Mouse (Mus musculus) spleen, embryonic (tissue): ENCODE measurements at regions not wholly inside any gene's neighbourhood (a gene's known extent, or its start where the extent isn't known, plus 50 kb on each side); places are given as distances from the start of the nearest gene placed in this dataset.

ENCODE experiments used
- CTCF ChIA-PET: fragments of 350-600 bp; sonication (Branson Sonifier 250); formaldehyde crosslinking; loops from one replicate; lab custom pipeline; 2022; lab: Charles Lee

DNA sequence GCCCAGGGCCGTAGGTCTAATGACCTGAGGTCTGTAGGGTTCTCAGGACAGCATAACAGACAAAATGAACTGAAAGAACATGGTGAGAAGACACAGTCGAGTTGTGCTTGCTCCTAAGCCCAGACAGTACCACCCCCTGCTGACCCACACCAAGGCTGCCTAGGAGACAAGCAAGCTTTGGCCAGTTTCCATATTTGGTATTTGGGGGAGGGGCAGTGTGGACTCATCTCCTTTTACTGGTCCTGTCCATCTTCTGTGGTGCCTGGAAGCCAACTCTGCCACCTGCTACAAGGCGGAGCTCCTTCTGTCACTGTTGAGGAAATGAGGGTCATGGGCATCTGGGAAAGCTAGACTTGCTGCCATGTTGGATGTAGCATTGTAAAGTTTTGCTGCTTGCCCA, 68.9 kb downstream of the Tex29 start:
- CTCF ChIA-PET = no interaction called here

DNA sequence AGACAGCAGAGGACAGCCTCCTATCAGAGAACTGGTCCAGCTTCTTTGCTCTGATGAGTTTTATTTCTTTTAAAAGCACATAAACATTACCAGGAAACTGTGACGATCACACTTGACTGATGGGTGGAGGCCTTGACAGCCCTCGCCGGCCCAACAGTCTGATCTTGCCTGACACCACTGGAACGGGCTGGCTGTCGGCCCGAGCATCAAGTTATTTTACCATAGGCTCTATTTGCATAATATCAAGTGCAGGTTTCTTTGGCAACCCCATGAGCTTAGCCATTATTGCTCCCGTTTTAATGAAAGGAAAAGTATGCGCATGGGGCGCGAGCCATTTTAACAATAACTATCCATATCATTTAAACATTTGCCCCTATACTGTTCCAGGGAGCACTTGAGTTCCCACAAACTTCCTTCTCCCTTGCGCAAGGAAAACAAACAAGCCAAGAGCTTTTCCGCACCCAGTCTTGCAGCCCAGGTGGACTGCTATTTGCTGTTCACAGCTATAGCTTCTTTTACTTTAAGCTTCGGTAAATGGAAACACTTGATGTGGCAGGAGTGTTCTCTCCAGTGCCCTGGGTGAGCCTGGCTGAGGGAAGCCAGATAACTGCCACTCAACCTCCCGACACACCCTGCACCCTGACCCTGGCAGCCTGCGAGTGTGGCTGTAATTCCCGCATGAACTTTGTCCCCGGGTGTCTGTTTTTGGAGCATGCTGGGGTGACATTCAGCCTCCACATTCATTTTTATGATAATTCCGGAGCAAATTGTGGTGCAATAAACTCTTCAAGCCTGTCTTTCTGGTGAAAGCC, 71.6 kb downstream of the Tex29 start:
- CTCF ChIA-PET = no interaction called here

DNA sequence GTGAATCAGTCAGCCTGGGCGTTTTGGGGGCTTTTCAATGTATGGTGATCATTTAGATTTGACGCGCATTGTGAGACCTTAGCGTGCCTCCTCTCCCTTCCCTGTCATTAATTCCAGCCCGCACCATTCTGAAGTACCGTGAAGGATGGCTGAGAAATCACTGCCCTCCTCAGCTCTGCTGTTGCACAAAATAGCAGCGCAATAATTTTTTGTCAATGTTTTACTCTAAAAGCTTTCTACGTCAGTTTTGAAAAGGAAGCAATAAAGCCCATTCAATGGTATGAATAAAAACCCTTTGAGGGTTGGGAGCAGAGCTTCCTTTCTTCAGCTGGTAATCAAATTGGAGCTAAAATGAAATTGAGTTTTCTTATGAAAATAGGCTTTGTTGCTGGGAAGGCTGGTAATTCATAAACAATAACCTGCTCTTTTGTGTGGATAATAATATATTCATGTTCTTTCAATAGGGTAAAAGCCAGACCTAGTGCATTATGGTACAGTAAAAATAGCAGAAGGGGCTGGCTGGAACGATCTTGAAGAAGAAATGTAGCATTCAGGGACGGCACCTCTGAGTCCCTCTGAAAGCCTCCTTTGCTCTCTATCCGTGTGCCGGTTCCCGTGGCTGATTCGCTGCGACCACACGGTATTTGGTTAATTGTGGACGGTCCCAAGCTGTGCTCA, 72.3 kb downstream of the Tex29 start:
- CTCF ChIA-PET = no interaction called here

DNA sequence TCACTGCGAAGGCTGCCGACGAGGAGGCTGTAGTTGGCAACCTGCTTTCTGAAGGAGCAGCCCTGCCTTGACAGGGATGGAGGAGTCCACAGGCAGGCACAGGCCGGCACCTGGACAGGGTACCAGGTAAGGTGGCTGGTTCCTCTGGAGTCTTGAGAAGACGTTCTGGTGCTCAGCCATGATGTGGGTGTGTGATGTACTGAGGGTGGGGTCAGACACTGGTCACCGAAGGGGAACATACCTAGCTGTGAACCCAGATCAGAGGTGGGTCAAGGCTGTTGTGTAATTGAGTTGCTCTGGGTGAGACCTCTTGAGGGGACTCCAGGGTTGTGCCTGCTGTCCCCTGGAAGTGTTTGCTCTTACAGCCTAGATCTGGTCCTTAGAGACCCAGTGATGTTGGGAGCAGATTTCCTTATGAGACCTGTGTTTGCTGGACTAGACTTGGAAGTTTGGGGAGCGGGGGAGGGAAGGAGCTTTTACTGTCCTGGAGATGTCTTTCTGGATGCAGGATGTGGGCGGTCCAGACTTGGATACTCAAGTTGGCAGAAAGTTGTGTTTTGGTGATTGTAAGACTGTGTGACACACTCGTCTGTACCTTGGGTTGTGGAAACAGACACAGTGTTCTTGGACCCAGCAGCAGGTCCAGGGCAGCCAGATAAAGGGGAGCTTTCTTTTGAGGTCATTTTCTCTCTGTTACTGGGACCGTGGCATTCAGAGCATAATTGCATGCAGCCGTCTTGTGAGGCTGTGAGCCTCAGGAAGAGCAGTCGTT, 73.0 kb downstream of the Tex29 start:
- CTCF ChIA-PET = no interaction called here

DNA sequence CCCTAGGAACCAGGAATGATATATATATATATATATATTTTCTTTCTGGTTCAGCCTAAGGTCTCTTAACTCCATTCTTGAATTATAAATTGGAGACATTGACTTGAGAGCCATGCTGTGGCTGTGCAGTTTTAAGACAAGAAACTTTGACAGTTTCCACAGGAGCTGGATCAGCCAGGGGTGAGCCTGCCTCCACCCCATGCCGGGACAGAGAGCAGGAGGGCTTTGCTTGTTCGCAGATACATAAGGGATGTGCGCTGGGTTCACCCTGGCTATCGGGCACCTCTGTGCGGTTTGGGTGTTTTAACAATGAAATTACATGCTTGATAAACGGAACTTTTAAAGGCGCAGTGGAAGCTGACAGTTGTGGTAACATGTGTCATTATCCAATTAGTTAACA, 73.9 kb downstream of the Tex29 start:
- CTCF ChIA-PET = no interaction called here

DNA sequence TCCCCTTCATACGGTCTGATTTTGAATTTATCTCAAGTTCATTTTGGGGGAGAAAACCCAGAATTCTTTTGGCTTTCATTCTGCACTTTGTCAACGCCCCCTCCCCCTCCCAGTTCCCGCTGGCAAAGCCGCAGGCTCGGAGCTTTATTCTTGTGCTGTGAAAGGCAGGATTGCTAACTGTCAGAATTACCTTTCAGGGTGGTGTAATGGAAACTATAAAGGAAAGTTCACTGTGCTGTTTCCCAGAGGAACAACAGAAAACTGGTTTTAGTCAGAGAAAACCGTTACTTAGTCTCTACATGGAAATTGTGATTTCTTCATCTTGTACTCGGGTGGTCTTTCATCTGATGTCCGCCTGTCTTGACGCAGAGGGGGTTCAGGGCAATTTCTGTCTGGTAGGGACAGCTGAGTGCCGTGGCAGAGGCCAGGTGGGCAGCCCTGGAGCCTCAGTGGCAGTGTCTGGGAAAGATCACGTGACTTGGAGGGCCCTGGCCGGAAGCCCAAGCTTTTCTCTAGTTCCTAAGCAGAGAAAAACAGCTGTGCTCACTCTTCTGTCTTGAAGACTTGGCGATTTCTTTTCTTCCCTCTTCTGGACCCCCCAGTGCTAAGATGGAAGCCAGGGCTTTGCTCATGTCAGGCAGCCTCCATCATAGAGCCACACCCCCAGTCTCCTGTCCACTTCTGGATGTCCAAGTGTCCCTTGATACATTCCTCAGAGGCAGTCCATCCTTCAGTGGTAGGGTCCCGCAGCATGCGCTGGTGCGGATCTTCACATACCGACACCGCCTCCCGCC, 74.6 kb downstream of the Tex29 start:
- CTCF ChIA-PET = no interaction called here

DNA sequence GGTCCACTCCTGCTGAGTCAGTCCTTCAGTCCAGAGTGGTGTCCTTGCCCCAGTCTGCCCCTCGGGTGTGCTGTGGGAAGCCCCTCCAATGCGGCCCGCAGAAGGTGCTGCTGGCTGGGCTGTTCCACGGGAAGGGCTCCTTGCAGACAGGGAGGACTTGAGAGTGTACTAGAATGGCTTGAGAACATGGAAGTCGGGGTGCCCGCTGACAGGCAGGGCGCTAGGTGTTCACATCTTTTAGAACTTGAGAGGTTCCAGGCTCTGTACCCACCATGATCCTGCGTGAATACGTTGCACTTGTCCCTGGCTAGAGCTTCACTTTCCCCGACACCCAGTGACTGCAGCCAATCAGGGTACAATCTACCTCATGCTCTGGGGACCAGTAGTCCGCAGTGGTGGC, 75.4 kb downstream of the Tex29 start:
- CTCF ChIA-PET = no interaction called here

DNA sequence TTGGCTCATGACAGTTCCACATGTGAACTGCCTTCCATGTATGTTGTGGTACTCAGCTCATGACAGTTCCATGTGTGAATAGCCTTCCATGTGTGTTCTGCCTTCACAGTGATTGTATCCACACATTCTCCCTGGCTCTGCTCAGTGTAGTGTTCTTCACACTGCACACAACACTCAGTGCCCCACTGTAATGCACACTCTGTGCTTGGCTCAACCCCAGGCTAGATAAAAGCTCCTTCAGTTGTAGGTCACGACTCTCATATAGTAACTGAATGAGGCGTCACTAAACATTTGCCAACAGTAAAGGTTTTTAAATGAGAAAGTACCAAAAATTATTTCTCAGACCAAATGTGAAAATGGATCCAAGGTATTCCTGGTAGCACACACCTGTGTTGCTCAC, 79.6 kb downstream of the Tex29 start:
- CTCF ChIA-PET = no interaction called here

DNA sequence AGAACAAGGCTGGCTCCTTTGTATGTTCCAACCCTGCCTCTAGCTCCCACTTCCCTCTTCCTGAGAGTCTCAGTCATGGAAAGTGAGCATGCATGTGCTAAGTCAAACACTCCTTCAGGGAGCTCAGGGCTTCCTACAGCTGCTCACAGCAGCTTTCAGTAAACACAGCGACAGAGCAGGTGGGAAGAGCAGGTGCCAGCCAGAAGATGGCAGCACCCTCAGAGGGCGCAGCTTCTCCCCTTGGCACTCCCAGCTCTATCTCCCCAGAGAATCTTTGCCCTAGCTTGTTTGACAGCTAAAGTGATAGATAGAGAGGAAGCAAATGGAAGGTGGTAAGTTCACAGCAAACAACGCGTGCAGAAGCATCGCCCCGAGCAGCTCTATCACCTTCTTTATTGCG, 82.8 kb downstream of the Tex29 start:
- CTCF ChIA-PET = no interaction called here

DNA sequence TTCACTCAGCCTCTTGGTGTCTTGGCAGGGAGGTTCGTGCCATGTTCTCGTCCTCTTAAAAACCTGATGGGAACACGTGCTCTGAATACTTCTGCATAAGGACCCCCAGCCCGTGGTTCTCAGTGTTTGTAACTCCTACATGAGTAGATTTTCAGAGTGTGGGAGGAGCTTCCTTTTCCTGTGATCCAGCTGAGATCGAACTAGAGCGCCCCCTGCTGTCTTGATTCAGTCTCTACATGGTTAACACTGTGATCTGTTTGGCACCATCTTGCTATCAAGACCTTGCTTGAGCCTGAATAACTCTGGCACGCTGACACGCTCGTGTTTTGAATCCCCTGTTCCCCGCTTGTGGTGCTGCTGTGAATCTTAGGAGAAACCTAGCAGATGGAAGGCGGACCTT, 83.9 kb downstream of the Tex29 start:
- CTCF ChIA-PET = interaction anchor here (0.8 kb wide), 1 partner anchor 756 kb away, joined by 4 read pairs; no protein-coding TSS in a partner anchor

DNA sequence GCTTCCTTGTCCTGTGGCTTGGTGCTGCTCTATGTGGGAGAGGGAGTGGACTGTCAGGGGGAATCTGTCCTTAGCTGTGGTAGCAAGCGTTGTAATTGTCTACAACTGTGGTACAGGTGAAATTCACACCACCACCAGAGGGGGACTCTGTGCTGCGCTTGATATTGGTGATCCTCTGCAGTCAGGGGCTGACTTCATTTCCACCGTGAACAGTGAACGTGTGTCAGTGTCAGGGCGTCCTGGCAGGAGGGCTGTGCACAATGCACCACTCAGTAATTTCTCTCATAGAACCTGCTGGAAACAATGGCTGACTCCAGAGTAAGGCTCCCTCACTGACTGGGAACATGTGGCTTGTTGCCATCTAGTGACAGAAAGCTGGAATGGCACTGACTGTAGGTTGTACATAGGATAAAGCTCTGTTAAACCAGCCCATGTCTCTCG, 102.6 kb downstream of the Tex29 start:
- CTCF ChIA-PET = no interaction called here

DNA sequence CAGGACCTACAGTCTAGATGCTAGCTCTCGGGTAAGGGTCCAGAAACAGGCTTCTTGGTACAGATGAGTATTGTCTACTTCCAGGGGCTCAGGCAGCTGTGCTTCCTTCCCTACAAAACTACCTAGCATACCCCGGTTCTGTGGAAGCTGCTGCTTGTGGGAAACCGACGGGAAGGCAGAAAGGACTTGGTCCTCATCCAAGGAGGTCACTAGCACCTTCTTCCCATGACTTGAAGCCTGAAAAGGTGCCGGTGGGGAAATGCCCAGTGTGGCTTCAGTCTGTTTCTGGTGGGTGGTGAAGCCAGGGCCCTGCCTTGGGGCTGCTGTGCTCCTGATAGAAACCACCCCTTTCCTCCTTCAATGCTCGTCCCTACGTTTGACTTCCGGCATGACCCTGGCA, 107.5 kb downstream of the Tex29 start:
- CTCF ChIA-PET = no interaction called here

DNA sequence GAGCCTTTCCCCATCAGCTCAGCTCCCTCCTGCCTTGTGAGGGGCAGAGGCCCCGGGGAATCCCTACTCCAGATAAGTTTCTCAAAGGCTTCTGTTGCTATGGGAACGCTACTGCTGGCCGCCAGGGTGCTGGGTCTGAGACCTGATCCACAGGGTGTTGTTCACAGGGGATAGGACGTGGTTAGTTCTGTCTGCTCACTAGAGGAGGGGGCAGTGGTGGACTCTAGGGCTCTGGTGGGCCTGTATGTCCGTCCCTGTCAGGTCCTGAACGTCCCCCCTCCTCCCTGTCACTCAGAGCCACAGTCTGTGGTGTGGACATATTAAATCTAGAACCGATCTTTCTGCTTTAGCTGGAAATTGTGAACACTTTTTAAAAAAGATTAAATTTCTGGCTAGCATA, 116.0 kb downstream of the Tex29 start:
- CTCF ChIA-PET = no interaction called here

DNA sequence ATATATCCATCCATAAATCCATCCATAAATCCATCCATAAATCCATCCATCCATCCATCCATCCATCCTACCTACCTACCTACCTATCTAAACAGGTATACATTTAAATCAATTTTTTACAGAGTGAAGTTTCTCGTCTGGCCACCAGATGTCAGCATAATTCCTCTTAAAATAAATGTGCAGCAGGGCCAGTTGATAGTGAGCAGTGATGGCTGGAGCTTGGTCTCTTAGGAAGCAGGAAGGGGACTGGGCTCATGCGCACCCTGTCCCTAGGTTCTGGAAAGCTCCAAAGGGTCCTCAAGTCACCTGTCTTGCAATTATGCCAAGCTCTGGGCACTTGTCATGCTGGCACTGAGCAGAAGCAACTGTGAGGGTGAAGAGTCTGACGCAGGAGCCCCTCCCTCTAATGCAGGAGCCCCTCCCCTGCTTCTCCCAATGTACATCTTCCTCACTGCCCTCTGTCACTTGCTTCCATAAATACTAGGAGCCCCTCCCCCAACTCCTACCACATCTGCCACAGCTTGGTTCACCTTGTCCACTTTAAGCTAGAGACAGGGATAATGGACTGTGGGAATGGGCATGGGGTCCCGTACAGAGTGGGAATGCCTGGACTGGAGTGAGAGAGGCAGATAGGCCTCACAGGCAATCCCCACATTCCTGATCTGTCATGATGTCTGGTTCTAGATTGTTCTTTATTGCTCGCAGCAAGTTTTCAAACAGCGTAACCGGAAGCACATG, 116.9 kb downstream of the Tex29 start:
- CTCF ChIA-PET = interaction anchor here (0.6 to 0.9 kb wide), 3 partner anchors 9 to 720 kb away, joined by 3 to 4 read pairs (median 4); no protein-coding TSS in a partner anchor

DNA sequence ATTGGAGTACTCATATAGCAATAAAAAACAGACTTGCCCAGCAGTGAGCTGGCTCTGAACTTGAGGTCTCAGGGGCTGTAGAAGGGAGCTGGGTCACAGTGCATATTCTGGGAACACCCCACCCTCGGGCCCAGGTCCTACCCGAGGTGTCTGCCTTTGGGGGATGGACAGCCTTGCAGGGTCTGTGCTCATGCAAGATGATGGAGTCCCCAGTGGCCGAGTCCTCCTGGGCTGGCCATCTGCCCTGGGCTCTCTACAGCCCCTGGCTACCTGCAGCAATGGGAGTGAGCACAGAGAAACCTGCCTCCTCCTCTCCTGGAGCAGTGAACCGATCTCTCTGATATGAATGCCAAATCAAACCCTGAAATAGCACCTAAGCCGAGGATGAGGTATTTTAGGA, 117.9 kb downstream of the Tex29 start:
- CTCF ChIA-PET = no interaction called here

DNA sequence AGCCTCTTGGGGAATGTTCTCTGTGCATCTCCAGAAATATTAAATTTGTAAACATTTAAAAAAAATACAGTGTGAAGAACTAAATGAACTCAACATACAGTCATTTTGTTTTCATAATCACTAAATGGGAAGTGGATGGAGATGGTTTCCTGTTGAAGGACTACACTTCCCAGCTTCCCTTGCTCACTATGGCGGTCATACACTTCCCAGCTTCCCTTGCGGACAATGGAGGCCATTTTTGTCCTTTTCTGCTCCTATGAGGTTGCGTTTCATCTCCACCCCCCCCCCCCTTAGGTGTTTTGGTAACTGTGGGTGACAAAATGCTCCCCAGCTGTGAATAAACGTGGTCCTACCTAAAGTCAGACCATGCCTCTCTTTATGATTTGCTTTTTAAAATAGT, 119.2 kb downstream of the Tex29 start:
- CTCF ChIA-PET = no interaction called here

DNA sequence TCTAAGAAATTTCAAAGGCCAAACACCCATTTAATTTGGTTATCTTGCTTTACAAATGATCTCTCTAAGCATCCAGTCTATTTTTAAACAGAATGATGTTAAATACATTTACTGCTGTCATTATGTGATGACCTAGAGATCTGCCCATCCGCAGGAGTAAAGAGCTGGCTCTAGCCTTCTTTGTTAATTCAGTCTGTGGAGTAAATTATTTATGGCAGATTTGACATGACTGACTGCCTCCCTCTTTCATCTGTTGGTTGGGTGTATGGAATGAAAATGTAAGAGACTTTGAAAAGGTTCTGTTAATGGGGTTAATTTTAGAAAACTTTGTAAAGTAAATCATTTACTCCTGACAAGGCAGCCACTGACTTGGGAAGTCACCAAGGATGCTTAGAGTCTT, 123.3 kb downstream of the Tex29 start:
- CTCF ChIA-PET = no interaction called here

DNA sequence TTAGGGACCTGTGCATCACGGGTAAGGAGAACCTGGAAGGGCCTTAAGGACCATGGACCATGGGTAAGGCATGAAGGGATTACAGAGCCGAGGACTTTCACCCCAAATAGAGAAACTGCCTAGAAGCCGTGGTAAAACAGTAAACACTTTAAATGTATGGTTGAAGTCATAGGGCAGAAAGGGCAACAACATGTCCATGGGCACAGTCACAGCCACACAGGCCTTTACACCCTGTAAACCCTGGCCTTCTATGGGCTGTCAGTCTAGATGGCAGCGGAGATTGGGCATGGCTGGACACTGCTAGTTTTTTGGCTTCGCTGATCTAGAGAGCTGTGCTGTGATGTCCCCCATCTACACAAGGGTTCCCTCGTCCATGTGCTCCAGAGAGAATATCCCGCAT, 127.4 kb downstream of the Tex29 start:
- CTCF ChIA-PET = no interaction called here

DNA sequence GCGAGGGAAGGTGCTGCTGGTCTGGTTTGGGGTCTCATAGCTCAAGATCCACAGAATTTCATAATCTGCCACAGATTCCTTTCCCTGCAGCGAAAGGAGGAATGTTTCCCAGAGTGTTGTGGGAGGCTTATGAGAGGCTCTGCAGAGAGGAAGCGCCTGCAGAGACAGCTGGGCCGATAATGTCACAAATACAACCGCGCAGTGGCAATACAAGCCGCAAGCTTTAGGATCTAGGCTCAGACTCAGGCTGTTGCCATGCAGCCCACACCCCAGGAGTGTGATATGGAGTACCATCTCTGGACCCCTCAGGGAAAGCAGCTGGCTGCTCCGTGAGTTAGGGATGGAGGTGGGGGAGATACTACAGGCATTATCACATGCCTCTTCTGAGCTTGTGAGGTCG, 130.2 kb downstream of the Tex29 start:
- CTCF ChIA-PET = no interaction called here

DNA sequence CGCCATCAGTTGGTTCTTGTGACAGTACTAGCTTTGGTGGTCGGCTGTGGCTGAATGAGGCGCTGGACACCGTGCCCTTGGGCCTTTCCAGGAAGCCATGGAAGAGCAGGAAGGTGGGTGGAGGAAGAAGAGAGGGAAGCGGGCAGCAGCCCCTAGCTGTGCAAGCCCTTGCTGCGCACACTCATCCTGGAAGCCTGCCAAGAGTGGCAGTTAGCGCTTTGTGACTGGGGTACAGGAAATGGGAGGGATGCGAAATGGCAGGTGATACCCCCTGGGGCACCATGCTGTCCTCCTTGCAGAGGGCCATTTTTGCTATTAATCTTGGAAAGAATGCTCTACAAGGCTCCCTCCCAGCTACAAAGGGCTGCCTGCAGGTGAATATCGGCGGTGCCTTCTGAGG, 133.2 kb downstream of the Tex29 start:
- CTCF ChIA-PET = no interaction called here

DNA sequence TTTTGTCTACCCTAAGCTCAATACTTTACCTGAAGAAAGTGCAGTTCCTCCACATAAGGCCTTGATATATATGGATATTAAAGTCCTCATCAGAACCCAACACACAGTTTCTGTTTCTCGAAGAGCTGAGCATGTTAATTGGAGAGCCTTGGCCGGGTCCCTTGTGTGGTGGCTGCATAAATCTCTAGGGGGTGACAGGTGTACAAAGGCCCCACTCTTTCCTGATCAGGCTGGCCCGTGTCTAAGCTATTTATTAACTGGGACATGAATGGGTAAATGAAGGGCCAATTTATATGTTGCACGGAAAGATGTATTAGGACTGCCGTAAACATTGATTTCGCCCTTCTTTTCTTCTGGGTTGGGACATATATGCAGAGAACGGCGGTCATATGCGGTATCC, 136.8 kb downstream of the Tex29 start:
- CTCF ChIA-PET = no interaction called here
